ENCODE assay signal across 17 mouse cellular contexts in genomic region chr15:68650609-68651008, GRCm38 (mm10).
"Had no signal": no experiment of that assay in that cellular context is flagged by ENCODE, and none has a peak within 500 bp of the region (broad histone marks: within the 10 kb centered on the region; RNA-seq: fewer than 3 reads in every experiment).

No protein-coding gene starts in this region.

- H3K4me3 ChIP-seq: kidney, embryonic 15.5 days; limb, embryonic 10.5 days; limb, embryonic 13.5 days; liver, embryonic 12.5 days; liver, embryonic 15.5 days; lung, embryonic 15.5 days; midbrain, embryonic 12.5 days; midbrain, embryonic 15.5 days had no signal

- H3K4me2 ChIP-seq: kidney, embryonic 15.5 days; limb, embryonic 13.5 days; liver, embryonic 12.5 days; liver, embryonic 15.5 days; lung, embryonic 15.5 days; midbrain, embryonic 12.5 days; midbrain, embryonic 15.5 days had no signal

- H3K27ac ChIP-seq: kidney, embryonic 15.5 days; limb, embryonic 10.5 days; limb, embryonic 13.5 days; liver, embryonic 12.5 days; liver, embryonic 15.5 days; lung, embryonic 15.5 days; midbrain, embryonic 12.5 days; midbrain, embryonic 15.5 days had no signal

- H3K9me3 ChIP-seq: kidney, embryonic 15.5 days; limb, embryonic 10.5 days; limb, embryonic 13.5 days; liver, embryonic 12.5 days; liver, embryonic 15.5 days; lung, embryonic 15.5 days; midbrain, embryonic 12.5 days; midbrain, embryonic 15.5 days had no signal

- H3K27me3 ChIP-seq: kidney, embryonic 15.5 days; limb, embryonic 13.5 days; liver, embryonic 12.5 days; liver, embryonic 15.5 days; lung, embryonic 15.5 days; midbrain, embryonic 12.5 days; midbrain, embryonic 15.5 days had no signal

- DNase-seq: kidney, adult 8-10 months; kidney, postnatal 14 days; kidney, postnatal 4 days; liver; lung, adult 18-20 months; lung, postnatal 10 days; lung, postnatal 36 days; thymus, adult 18-20 months; thymus, postnatal 36 days had no signal

- H3K36me3 ChIP-seq: kidney, embryonic 15.5 days; limb, embryonic 10.5 days; limb, embryonic 13.5 days; liver, embryonic 12.5 days; liver, embryonic 15.5 days; lung, embryonic 15.5 days; midbrain, embryonic 12.5 days; midbrain, embryonic 15.5 days had no signal

- ATAC-seq: liver, embryonic 12.5 days had no signal

- H3K9ac ChIP-seq: kidney, embryonic 15.5 days; limb, embryonic 13.5 days; liver, embryonic 12.5 days; liver, embryonic 15.5 days; lung, embryonic 15.5 days; midbrain, embryonic 12.5 days; midbrain, embryonic 15.5 days had no signal

- H3K4me1 ChIP-seq: kidney, embryonic 15.5 days; limb, embryonic 10.5 days; limb, embryonic 13.5 days; liver, embryonic 12.5 days; liver, embryonic 15.5 days; lung, embryonic 15.5 days had no signal
